ENCODE assay signal across 1 mouse cellular context in genomic region chr12:116047440-116048377, GRCm38 (mm10).
TF ChIP-seq lines count a peak whose summit lies in the region.

Zfp386 (plus strand) TSS chr12:116047724.

TF ChIP-seq in MEL, 35 proteins besides CTCF, POLR2A, EP300 and RAD21 (continued from another document):
- TF ChIP-seq MAZ (IDR thresholded peaks at IDR 0.05; ENCODE audit: low read depth, low read length) (no peak; the same call in none of the 2 replicates), HCFC1 (IDR thresholded peaks at IDR 0.05; ENCODE audit: low read depth, low read length) (peak; percentile 90), MYB (IDR thresholded peaks at IDR 0.05; ENCODE audit: low read depth, low read length) (no peak), RCOR1 (IDR thresholded peaks at IDR 0.05; ENCODE audit: low read depth, low read length) (peak; percentile 49), GATA1 (IDR thresholded peaks at IDR 0.05; ENCODE audit: low read depth, low read length) (peak; percentile 64; the same call in 1 of the 2 replicates)
